Mouse (Mus musculus) monocyte, adult 2 months (primary cell): ENCODE measurements around the gene Oprd1.
A peak's percentile ranks its signal among the peaks of the same experiment; 100 is the strongest.

Experiments
- DNase-seq, 2 experiments: peaks; one replicate each; pipeline ENCODE4 v3.0.0; 2022; ENCODE audit warnings: low spot score in 2 of 2, low read depth in 1 of 2

Gene Oprd1

DNA sequence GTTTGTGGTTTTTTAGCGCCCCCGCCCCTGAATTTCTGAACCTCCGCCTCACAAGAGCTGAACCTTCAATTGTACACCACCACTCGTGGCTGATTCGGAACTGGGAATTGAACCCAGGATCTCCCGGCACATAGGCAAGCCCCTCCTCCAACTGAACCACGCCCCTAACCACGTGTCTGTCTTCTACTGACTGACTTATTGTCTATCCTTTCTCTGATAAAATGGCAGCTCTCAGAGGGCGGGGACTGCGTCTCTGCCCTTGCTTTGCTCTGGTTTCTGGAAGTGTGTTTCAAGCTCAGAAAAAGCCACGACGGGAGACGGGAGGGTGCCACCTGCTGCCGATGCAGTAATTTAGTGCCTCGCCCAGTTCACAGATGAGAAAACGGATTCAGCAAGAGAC is 10.4 kb downstream of the Oprd1 start:
- no peak for DNase-seq

DNA sequence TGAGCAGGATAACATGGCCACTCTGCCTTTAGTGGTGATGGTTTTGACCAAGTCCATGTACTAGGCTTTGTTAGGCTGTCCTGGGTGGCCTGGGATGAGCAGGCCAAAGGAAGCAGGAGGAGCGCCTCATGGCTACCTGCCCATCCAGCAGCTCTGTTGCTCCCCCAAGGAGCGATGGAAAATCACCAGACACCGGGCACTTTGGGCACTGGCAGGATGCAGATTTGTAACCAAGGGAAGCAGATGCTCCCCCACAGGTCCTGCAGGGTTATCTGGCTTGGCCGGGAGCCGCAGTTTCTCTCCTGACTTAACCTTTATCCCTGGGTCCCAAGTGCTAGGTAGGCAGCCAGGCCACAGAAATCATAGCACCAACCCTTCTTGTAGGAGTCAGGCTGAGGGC is 10.9 kb downstream of the Oprd1 start:
- no peak for DNase-seq

DNA sequence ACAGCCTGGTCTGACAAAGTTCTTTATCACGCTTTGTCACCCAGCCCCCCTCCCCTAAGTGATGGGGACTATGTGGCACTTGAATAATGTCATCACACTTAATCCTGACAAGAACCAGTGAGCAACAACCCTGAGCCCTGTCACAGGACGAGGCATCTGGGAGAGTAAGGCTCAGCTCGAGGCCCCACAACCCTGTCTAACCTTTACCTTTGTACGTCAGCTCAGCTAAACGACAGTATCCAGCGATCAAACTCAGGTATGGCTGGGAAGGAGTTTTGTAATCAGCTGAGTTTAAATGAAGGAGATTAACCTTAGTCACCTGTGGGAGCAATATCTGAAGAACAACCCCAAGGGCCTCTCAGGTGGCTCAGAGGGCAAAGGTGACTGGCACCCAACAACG is 12.0 kb downstream of the Oprd1 start:
- no peak for DNase-seq

DNA sequence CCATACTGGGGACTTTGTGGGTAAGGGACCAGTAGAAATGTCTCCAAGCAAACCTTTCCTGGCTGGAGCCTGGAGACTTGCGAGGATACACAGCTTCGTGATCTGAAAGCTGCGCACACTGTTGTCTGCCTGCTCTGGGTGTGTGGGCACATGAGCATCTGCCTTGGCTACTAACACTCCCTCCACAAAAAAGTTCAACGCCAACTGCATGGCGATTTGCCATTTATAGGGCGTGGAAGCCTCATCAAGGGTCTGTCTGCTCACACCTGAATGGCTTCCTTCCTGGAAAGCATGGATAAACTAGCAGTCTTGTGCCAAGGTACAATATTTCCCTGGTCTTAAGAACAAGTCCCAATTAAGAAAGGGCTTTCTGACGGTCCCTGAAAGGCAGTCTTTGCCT is 12.5 kb downstream of the Oprd1 start:
- DNase-seq: no peak

DNA sequence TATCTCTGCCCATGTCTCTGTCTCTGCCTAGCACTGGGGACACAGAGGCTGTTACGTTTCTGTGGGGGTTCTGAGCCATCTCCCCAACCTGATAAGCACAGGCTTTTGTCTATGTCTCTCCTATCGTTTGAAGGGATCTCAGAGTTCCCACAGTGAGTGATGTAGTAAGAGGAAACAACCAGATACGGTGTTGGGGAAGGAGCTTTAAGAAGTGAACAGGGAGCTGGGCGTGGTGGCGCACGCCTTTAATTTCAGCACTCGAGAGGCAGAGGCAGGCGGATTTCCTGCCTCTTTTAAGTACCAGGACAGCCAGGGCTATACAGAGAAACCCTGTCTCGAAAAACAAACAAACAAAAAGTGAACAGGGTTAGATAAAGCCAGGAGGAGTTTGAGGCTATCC is 13.2 kb downstream of the Oprd1 start:
- no peak for DNase-seq

DNA sequence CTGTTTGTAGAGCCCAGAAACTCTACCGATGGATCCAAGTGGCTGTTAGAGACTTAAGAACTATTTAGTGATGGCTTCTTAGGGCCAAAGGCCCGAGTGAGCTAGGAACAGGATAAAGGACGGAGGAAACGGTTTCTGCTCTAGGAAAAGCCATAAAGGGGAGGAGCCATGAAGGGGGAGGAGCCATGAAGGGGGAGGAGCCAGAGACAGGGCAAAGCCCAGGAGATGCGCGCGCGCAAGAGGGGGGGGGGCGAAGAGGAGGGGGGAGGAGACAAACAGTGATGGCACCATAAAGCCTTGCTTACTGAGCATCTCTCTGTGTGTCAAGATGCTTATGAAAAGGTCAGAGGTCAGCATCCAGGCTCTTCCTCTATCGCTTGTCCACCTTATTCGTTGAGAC is 13.6 kb downstream of the Oprd1 start:
- no peak for DNase-seq

DNA sequence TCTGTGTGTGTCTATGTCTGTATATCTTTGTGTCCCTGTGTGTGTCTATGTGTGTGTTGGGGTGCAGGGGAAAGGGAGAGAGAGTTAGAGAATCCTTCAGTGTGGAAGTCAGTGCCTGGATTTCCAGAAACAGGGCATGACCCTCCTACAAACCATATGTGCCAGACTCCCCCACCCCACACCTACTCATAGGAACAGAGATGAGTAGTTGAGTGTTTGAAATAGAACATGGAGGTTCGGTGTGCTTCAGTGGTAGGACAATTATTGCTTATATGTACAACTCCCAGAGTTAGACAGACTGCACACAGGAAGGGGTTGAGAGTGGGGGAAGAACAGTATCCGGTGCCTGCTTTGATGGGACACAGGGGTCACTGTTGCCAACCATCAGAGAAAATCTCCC is 14.2 kb downstream of the Oprd1 start:
- DNase-seq: no peak

DNA sequence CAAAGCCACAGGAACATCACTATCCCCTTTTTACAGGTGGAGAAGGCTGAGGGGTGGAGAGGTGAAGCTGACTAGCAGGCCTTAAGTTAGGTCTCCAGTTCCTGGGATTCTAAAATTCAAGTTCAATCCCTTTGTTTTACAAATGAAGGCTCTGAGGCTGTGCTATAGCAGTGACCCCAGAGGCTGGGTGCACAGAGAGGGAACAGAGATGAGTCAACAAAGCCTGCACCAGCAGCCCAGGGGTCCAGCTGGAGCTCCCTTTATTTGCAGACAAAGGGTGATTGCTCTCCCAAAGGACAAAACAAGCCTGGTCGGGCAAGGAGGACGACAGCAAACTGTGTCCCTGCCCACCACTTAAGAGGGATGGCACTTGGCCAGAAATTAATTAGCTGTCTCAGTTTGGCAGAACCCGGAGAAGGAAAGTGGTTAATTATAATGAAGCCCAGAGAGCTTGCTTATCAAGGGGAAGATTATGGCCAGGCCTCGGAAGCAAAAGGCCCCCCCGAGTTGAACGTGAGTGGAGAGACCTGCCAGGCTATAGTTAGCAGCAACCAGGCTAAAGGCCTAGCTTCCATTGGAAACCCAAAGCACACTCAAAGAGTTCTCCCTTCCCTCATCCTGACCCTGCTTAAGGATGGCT is 15.2 kb downstream of the Oprd1 start:
- no peak for DNase-seq

DNA sequence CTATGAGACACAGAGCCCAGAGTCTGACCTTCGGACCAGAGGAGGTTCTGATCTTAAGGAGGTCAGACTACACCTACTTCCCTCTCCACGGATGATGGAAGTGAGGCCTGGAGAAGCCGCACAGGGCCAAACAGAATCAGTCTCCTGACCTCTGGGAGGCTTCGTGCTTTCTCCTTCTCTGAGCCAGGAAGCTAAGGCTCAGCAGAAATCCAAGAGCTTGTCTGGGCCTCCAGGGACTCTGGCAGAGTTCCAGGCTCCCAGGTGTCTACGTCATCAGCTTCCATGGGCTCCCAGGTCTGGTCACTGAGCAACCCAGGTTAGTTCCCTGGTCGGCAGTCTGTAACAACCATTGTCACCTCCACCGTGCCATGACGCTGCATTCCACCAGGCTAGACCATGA is 17.2 kb downstream of the Oprd1 start:
- no peak for DNase-seq

DNA sequence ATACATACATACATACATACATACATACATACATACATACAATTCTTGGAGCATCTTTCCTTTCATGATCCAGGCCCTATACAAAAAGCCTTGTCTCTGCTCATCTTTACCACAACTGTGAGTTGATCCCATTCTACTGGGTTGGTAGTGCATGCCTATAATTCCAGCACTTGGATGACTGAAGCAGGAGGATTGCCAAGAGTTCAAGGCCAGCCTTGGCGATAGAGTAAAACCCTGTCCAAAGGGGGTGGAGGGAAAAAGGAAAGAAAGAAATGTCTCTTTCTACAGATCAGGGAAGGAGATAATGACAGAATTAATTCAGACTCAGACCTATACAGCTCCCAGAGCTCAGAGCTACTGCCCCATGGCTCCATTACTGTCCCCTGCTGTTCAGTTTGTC is 21.1 kb downstream of the Oprd1 start:
- DNase-seq: no peak

DNA sequence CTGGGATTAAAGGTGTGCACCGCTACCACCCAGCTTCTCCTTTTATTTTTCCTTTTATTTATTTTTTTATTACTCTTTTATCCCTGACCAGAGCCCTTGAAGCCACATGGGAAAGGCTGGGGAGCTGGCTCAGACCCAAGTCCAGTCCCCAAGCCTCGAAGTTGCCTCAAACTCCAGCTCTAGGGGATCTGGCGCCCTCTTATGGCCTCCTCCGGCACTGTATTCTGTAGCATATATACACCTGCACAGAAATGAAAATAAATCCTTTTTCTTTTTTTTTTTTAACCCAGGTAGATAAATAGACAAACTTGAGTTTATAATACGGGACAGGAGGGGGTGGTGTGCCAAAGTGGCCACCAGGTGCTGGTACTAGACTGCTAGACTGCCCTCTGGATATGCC is 22.6 kb downstream of the Oprd1 start:
- no peak for DNase-seq

DNA sequence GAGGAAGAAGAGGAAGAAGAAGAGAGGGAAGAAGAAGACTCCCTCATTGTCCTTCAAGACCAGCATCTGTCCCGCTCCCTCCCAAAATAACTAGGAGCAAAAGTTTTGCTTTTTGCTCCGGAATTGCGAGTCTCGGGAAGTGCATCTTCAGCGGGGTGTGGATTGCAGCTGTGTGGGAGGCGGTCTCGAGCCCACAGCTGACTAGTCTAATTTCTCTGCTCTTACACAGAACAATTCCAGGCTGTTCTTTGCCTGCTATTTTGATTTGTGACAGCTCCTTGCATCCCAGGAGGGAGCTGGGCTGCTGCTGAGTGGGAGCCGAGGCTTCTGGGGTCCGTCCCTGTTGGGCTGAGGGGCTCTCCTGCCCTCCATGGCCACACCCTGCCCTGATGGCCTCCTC is 24.7 kb downstream of the Oprd1 start:
- no peak for DNase-seq

DNA sequence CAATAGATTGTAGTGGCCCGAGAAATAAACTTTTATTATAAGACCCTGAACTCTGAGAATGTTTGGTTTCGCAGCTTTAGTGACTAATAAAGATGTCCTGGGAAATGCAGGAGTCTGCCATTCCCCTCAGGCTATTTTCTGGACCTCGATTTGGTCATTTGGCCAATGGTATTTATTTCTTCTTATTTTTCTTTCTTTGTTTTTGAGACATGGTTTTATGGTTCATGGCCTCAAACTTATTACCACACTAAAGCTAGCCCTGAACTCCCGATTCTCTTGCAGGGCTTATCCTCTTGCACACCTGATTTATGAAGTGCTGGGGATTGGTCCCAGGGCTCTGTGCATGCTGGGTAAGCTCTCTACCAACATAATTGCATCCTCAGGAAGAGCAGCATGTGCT is 28.0 kb downstream of the Oprd1 start:
- DNase-seq: no peak

DNA sequence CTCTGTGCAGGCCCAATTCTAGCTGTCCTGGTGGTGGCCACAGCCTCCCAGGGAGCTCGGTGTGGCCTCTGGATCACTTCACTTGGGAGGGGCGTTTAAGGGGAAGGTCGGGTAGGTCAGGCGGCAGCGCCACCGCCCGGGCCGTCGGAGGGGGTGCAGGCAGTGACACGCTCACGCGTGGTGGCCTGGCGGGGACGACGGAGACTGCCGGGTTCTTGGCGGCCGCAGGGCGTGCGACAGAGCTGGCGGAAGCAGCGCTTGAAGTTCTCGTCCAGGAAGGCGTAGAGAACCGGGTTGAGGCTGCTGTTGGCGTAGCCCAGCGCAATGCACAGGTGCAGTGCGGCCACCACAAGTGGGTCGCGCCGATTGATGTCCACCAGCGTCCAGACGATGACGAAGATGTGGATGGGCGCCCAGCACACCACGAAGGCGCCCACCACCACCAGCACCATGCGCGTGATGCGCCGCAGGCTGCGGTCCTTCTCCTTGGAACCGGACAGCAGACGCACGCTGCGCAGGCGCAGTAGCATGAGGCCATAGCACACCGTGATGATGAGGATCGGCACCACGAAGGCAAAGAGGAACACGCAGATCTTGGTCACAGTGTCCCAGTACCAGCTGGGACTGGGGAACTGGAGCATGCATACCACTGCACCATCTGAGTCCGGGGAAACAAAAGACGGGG is 30.7 kb downstream of the Oprd1 start:
- peak in 1 of 2 experiments; percentile 2 for DNase-seq

DNA sequence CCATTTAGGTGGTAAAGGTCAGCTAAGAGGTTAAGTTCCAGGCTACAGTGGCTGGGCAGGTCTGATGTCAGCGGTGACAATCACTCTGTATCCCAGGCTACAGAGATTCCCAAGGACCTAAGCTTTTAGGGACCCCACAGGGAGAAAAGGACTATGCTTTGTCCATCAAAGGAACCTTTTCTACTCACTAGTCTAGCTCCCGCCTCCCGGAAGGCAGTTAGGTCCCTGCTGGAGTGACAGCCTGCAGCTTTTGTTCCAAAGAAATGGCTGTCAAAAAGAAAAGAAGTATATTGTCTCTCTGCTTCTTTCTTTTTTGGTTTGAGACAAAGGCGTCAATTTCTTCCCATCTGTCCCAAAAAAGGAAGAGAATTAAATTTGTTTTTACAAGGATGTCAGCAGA is 33.1 kb downstream of the Oprd1 start:
- no peak for DNase-seq

DNA sequence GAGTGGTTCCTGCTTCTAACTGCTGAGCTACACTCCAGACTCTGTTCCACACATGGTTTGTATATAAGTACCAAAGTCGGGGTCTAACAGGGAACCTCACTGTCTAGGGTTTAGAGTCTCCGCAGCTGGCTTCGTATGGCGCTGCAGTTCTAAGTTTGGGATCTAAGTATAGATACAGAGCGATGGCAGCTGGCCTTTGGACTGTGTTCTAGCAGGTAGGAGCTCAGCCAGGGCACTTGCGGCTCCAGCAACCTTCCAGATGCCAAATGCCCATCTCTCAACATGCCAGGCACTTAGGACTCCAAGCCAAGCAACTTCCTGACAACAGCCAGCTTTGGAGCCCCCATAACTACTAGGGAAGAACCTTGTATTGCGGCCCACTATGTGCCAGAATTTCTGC is 36.1 kb downstream of the Oprd1 start:
- DNase-seq: no peak

DNA sequence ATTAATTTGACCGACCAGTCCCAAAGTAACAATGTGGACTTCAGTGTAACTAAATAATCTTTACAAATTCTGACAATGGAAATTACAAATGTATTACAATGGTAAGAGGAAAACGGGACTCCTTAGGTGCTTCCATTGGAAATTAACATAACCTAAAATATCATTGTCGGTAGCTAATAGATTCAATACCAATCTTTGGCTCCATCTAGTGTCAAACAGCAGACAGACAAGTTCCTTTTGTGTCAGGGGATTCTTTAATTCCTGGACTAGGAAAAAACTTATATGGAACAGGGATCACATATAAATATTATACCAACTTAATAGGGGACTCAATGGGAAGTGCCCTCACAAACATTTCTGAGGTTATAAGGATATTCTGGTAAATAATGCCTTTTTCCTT is 43.1 kb downstream of the Oprd1 start:
- no peak for DNase-seq

DNA sequence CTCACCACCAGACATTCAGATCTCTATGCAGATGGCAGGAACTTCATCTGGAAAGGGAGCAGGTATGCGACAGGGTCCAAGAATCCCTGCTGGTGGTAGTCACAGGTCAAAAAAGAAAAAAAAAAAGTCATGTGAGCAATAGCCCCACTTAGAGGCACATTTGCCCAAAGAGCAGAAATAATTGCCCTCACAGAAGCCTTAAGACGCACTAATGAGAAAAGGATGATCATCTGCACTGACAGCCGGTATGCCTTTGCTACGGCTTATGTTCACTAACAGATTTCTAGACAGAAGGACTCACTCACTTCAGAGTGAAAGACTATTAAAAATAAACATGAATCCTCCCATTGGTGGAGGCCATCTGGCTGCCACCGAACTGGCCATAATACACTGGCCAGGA is 44.7 kb downstream of the Oprd1 start:
- no peak for DNase-seq

DNA sequence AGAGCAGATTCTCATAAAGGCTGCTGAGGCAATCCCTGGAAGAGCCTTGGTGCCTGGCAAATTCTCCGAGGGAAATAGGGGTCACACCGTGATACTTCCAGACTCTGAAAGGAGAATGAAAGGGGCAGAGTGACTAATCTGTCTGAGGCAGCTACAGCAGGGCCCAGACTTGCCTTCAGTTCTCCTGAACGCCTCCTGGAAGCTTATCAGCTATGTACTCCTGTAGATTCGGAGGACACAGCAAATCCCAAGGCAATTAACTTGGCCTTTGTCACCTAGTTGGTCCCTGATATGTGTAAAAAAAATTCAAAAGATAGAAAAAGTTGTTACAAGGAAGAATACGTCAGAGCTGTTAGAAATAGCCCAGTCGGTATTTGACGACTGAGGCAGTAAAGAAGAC is 49.2 kb downstream of the Oprd1 start:
- DNase-seq: no peak

DNA sequence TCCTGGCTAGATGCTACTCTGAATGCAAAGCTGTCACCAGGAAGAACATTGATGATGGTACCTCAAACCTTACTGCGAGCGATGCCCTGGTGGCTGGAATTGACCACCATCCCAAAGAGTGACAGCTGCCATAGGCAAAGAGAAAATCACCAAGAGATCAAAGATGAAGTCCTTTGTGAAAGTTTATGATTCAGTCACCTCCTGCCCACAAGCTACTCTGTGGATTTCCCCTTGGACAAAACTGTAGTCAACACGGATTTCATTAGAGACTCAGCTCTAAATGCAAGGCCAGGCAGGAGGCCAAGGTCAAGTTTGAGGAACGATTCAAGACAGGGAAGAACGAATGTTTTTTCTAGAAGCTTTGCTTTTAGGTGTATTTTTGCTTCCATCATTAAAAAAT is 50.4 kb downstream of the Oprd1 start:
- DNase-seq: no peak

DNA sequence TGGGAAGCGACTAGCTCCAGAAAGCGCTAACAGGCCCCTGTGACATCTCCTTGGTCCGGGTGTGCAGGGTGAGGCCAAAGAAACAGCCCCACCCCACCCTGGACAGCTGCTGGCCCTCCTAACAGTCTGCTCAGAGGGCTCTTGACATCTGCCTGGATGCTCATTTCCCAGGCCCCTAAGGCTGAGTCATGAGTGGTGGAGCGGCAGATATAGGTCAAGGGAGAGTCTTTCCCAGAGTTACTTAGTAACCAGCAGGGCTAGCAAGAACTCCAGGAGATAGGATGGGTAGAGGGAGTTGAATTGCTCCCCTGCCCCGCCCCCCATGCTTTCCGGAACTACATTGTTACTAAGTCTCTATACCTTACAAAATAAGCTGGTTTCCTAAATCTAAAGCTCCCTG is 51.1 kb downstream of the Oprd1 start:
- DNase-seq: no peak

DNA sequence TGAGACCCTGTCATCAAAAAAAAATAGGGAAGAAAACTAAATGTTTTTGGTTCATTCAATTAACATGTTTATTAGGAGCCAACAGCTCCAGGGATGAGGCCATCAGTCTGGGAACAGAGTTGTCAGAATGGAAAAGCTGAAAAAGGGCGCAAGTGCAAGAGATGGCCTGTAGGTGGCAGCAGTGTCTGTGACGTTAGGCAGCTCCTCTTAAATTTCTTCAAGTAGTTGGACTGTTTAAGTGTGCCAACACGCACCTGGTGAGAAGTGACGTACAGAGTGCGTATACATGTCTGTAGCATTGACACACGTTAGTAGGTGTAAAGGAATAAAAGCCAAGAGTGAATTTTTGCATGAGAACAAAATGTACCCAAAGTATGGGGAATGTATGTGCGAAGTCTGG is 55.4 kb downstream of the Oprd1 start:
- DNase-seq: no peak

DNA sequence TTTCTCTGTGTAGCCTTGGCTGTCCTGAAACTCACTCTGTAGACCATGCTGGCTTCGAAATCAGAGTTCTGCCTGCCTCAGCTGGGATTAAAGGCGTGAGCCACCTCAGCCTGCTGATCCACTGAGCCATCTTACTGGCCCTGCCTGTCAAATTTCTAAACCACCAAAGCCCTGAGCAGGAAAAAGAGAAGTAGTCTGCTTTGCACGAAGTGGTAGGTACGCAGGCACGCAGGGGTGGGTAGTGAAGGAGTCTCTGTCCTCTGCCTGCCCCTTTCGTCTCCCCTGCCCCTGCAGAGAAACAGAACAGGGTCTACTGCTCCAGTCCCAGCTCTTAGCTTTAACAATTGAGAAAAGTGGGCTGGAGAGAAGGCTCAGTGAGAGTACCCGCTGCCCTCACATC is 59.2 kb downstream of the Oprd1 start:
- DNase-seq: no peak
